Mouse (Mus musculus): ENCODE results near the gene Fibin.

Fibin gene

DNA sequence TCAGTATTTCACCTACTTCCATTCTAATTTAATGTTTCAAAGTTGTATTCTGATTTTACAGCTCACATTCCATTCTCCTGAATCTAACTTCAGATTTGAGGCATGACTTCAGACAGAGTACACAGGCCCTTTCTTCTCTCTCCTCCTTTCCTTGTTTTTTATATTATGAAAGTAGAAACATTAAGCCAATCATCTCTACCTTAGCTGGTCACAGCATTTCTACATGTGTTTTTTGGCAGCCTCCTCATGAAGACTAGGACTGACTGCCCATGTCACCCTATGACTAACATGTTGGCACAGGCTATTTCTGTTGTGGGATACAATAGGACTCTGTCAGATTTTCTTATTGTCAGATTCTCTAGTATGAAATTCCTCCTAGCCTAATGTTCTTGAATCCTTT lies 34.0 kb downstream of the Fibin start:
- DNase-seq (ENCODE audit: low read depth, low spot score): no peak
- H3K36me3 ChIP-seq (ENCODE audit: control insufficient read depth, insufficient read depth, low read length, poor library complexity, severe bottlenecking): no peaks in the 10 kb centered on the region
- H3K27me3 ChIP-seq (ENCODE audit: control insufficient read depth, insufficient read depth, low read length, poor library complexity, severe bottlenecking): no peaks in the 10 kb centered on the region

- no peaks in the 10 kb centered on the region; the same call in 1 of the 2 replicates for H3K27me3 ChIP-seq (ENCODE audit: control insufficient read depth, insufficient read depth, low read length, poor library complexity, severe bottlenecking)
- no peaks in the 10 kb centered on the region for H3K36me3 ChIP-seq (ENCODE audit: control insufficient read depth, insufficient read depth, low read length, poor library complexity, severe bottlenecking)
- DNase-seq (ENCODE audit: low read depth, low spot score): no peak
These were observed 43.0 kb downstream of the Fibin start for GRCm38 (mm10) chr2:110319949-110320348.

DNA sequence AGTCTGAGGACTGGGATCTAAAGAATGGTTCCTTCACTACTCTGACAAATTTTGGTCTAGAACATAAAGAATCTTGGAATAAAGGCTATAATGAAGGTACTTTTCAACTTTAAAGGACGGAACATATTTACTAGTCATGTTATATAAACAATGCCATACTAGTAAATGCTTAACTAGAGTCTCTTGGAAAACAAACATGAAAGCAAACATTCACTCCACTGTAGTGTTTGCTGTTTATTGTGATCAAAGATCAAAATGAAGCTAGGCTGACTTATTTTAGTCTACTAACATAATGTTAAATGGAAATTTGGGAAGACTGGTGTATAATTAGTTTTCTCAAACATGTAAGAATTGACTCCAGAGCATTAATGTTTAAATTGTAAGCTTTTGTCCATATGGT lies 43.7 kb downstream of the Fibin start:
- Histone ChIP-seq H3K27me3 (ENCODE audit: control insufficient read depth, insufficient read depth, low read length, poor library complexity, severe bottlenecking) (no peaks in the 10 kb centered on the region; the same call in 1 of the 2 replicates), H3K36me3 (ENCODE audit: control insufficient read depth, insufficient read depth, low read length, poor library complexity, severe bottlenecking) (no peaks in the 10 kb centered on the region)
- DNase-seq (ENCODE audit: low read depth, low spot score): no peak

- H3K27me3 ChIP-seq (ENCODE audit: control insufficient read depth, insufficient read depth, low read length, poor library complexity, severe bottlenecking): no peaks in the 10 kb centered on the region; the same call in 1 of the 2 replicates
- DNase-seq (ENCODE audit: low read depth, low spot score): no peak
- H3K36me3 ChIP-seq (ENCODE audit: control insufficient read depth, insufficient read depth, low read length, poor library complexity, severe bottlenecking): no peaks in the 10 kb centered on the region
These were observed 44.3 kb downstream of the Fibin start for GRCm38 (mm10) chr2:110318719-110319118.

GRCm38 (mm10) chr2:110316116-110316883 lies 46.7 kb downstream of the Fibin start:
- no peaks in the 10 kb centered on the region for H3K36me3 ChIP-seq (ENCODE audit: control insufficient read depth, insufficient read depth, low read length, poor library complexity, severe bottlenecking)
- H3K27me3 ChIP-seq (ENCODE audit: control insufficient read depth, insufficient read depth, low read length, poor library complexity, severe bottlenecking): no peaks in the 10 kb centered on the region; the same call in 1 of the 2 replicates
- no peak for DNase-seq (ENCODE audit: low read depth, low spot score)

DNA sequence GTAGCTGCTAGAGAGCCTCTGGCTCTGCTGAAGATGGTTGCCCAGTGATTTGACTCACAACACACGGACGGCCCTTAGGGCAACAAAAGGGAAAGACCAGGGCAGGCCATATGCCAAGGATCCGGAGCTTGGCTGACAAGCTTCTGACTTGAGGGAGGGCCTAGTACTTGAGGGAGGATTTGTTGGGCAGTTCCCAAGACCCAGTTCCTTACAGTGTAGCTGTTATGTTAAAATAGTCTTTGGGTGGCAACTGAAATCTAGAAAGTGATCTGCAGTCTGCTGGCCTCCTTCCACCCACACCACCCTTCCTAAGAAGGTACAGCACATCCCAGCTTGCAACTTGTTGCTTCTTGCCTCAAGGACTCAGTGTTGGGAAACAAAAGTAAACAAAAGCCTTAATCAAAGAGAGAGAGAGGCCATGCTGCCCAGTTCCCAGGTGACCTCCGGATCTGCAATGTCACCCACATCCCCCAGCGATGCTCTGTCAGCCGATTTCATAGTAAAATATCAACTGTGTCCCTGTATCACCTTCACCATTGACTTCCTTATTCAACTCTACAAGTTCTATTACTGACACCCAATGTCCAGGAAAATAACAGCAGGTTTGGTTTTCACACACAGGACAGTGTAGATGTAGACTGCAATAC lies 48.4 kb downstream of the Fibin start, which contains the start of gene Bbox1:
TSS of gene Bbox1 (minus strand) at position 52 of the 647 bp plus-strand sequence.
- DNase-seq (ENCODE audit: low read depth, low spot score): no peak
- no peaks in the 10 kb centered on the region for H3K36me3 ChIP-seq (ENCODE audit: control insufficient read depth, insufficient read depth, low read length, poor library complexity, severe bottlenecking)
- H3K27me3 ChIP-seq (ENCODE audit: control insufficient read depth, insufficient read depth, low read length, poor library complexity, severe bottlenecking): no peaks in the 10 kb centered on the region; the same call in 1 of the 2 replicates

DNA sequence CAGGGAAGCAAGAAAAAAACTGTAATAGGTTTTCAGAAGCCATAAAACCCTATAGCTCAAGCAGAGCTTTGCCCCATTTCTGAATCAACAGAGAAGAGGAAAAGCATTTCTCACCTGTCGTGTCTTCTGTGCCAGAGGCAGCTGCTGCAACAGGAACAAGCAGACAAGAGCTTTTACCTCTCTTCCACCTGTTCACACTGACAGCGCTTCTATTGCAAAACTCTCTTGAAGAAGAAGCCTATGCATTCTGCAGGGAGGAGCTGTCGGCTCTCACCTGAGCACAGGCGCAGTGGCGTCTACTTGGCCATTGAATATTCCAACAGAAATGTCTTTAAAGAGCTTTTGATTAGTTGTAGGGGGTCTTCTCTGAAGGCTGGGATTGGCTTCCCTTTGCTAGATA lies 48.9 kb downstream of the Fibin start:
- no peaks in the 10 kb centered on the region for H3K36me3 ChIP-seq (ENCODE audit: control insufficient read depth, insufficient read depth, low read length, poor library complexity, severe bottlenecking)
- no peak for DNase-seq (ENCODE audit: low read depth, low spot score)
- H3K27me3 ChIP-seq (ENCODE audit: control insufficient read depth, insufficient read depth, low read length, poor library complexity, severe bottlenecking): no peaks in the 10 kb centered on the region; the same call in 1 of the 2 replicates

DNA sequence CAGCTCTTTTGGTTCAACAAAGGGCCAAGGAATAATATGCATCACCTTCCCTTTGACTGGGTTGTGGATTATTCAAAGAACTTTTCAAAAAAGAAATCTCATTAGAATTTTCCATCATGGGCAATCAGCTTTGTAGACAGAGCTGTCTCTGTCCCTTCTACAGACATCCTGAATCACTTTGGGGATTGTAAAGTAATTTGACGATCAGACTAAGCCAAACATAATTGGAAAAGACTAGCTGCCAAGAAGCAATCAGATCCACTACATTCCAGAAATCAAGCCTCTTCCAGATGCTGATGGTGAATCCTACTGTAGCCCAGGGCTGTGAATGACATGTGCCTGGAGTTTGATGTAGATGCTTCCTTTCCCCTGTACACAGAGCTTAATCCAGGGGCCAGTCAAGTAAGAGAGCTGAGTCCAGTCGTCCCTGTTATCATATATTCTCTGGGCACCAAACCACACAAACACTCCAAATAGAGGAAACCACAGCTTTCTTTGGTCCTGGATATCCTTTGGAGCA lies 49.6 kb downstream of the Fibin start:
- Histone ChIP-seq H3K27me3 (ENCODE audit: control insufficient read depth, insufficient read depth, low read length, poor library complexity, severe bottlenecking) (no peaks in the 10 kb centered on the region), H3K36me3 (ENCODE audit: control insufficient read depth, insufficient read depth, low read length, poor library complexity, severe bottlenecking) (no peaks in the 10 kb centered on the region)
- DNase-seq (ENCODE audit: low read depth, low spot score): no peak
